Mouse (Mus musculus) G1E (cell line): Measurements from ENCODE around the gene Il1r2.

Experiments
- CTCF ChIP-seq: IDR thresholded peaks from 2 replicates; pipeline ENCODE4 v1.5.1; 2012; ENCODE audit warnings: low read depth, low read length, inconsistent platforms, mixed read lengths
- GATA1 ChIP-seq: IDR thresholded peaks from 2 replicates; pipeline ENCODE4 v1.6.1; 2012; ENCODE audit warnings: borderline replicate concordance, low read length, inconsistent platforms, mixed read lengths
- TAL1 ChIP-seq: conservative IDR thresholded peaks from 2 replicates; pipeline ENCODE4 v1.6.1; 2012; ENCODE audit warnings: low read depth, low read length, inconsistent platforms, mixed read lengths

DNA sequence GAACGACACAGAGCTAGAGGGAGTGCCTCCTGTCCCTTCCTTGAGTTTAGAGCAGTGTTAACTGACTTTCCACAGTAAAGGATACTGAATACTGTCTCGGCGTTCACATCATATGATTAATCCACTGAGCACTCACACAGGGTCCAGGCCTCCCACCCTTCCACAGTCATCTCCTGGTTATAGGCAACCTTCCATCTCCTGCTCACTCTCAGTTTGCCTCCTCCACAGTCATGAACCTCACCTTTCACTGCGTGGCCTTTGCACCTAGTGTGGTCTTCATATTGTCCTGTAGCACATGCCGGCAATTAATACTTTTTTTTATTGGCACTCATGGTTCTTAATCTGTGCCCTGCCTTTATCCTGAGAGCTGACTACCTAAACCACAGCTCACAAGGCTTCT is 44.3 kb upstream of the Il1r2 start:
- TF ChIP-seq CTCF (no peak), TAL1 (no peak), GATA1 (no peak)
